Mouse (Mus musculus) hindbrain, embryonic 11.5 days (tissue): ENCODE data around the gene Gm20458. TPM values are rescaled to one million over a fixed set of nuclear protein-coding genes. Genes with fewer than 3 reads are reported as not detected.

ENCODE experiments used
- ATAC-seq: fragments of 200-750 bp; cut with Nextera tagmentation; 2 replicates; pipeline ENCODE4 v1.8.0; 2017; ENCODE audit warnings: mild to moderate bottlenecking, moderate TSS enrichment, moderate library complexity; ENCODE audit not compliant: low FRiP score
- DNase-seq: peaks from one replicate; pipeline ENCODE4 v3.0.0-alpha.2; 2015; ENCODE audit warnings: low spot score
- H3K27ac ChIP-seq: fragments of 300-500 bp; sonication (generic); 2 replicates; pipeline ENCODE4 v1.5.1; 2014; ENCODE audit warnings: mild to moderate bottlenecking, low read depth, low read length
- H3K27me3 ChIP-seq: fragments of 300-500 bp; sonication (generic); 2 replicates; pipeline ENCODE4 v1.6.1; 2014; ENCODE audit warnings: mild to moderate bottlenecking, low read length, moderate library complexity, mixed read lengths; ENCODE audit not compliant: control insufficient read depth, insufficient read depth
- H3K36me3 ChIP-seq: fragments of 300-500 bp; sonication (generic); 2 replicates; pipeline ENCODE4 v1.6.1; 2014; ENCODE audit warnings: mild to moderate bottlenecking, low read length, moderate library complexity, mixed read lengths; ENCODE audit not compliant: control insufficient read depth, insufficient read depth
- H3K4me1 ChIP-seq: fragments of 300-500 bp; sonication (generic); replicated peaks from 2 replicates; pipeline ENCODE4 v1.6.1; 2014; ENCODE audit warnings: low read length, mixed read lengths; ENCODE audit not compliant: control insufficient read depth, insufficient read depth
- H3K4me2 ChIP-seq: fragments of 300-500 bp; sonication (generic); replicated peaks from 2 replicates; pipeline ENCODE4 v1.6.1; 2014; ENCODE audit warnings: mild to moderate bottlenecking, low read depth, low read length
- H3K4me3 ChIP-seq: fragments of 300-500 bp; sonication (generic); 2 replicates; pipeline ENCODE4 v1.5.1; 2014; ENCODE audit warnings: low read depth, low read length
- H3K9ac ChIP-seq: fragments of 300-500 bp; sonication (generic); 2 replicates; pipeline ENCODE4 v1.6.1; 2014; ENCODE audit warnings: low read depth, low read length
- H3K9me3 ChIP-seq: fragments of 300-500 bp; sonication (generic); 2 replicates; pipeline ENCODE4 v1.6.1; 2016; ENCODE audit warnings: low read length; ENCODE audit not compliant: control insufficient read depth
- WGBS: fragments of 180-500 bp; shearing (Covaris S2); extraction: QIAGEN DNeasy Blood & Tissue Kit; methylation state at CpG from one replicate; pipeline ENCODE4 v1.1.7; 2014; 5-methylcytosine and 5-hydroxymethylcytosine counted together
- polyA plus RNA-seq: library from polyadenylated mRNA; unstranded; fragments of >200 nt; fragmentation: Nextera tagmentation; extraction: Ambion mirVana; gene quantifications from 2 replicates; pipeline ENCODE4 v1.2.1, GENCODE M21; 2014

The Gm20458 gene
- polyA plus RNA-seq, 1 experiment from 2014 or later = 4.8 TPM

GRCm38 (mm10) chr2:164518266-164519170 lies 57.8 kb downstream of the Gm20458 start:
- no peak overlapping the region for H3K9ac ChIP-seq
- H3K27ac ChIP-seq = no peak overlapping the region
- DNase-seq = no peak
- no peak for ATAC-seq
- H3K4me1 ChIP-seq = no peaks in the 10 kb centered on the region
- 76% methylated on average over 11 of the region's 11 CpGs for WGBS
- H3K9me3 ChIP-seq = no peaks in the 10 kb centered on the region
- no peaks in the 10 kb centered on the region for H3K36me3 ChIP-seq
- H3K4me2 ChIP-seq = no peak overlapping the region
- H3K27me3 ChIP-seq = no peaks in the 10 kb centered on the region
- H3K4me3 ChIP-seq = no peak overlapping the region

- H3K27me3 ChIP-seq = no peaks in the 10 kb centered on the region
- H3K4me2 ChIP-seq = no peak overlapping the region
- no peak overlapping the region for H3K4me3 ChIP-seq
- no peaks in the 10 kb centered on the region for H3K9me3 ChIP-seq
- ATAC-seq (no peak), DNase-seq (no peak)
- no peaks in the 10 kb centered on the region for H3K36me3 ChIP-seq
- H3K4me1 ChIP-seq = no peaks in the 10 kb centered on the region
- H3K27ac ChIP-seq = no peak overlapping the region
- H3K9ac ChIP-seq = no peak overlapping the region
- WGBS = 83% methylated on average over 6 of the region's 6 CpGs
Measured at GRCm38 (mm10) chr2:164519171-164519526, 58.4 kb downstream of the Gm20458 start.

DNA sequence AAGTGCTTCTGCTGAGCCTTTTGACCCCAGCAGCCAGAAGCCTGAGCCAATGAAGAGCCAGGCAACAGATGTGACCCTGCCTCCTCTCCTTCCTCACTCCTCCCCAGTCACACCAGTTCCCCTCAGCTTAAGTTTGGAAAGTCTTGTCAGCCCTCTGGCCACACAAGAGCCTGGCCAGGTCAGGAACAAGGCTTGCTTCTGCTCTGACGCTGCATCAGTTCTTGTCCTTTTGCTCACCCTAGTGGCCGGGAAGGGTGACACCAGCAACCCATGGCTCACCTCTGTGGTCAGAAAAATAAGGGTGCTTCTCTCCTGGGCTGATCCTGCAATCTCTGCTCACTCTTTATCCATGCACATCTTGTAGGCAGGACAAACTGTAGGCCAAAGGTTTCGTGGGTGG lies 60.0 kb downstream of the Gm20458 start:
- no peaks in the 10 kb centered on the region for H3K9me3 ChIP-seq
- H3K27ac ChIP-seq = no peak overlapping the region
- H3K27me3 ChIP-seq = no peaks in the 10 kb centered on the region
- H3K36me3 ChIP-seq = no peaks in the 10 kb centered on the region
- DNase-seq (peak; percentile 43), ATAC-seq (no peak)
- H3K4me1 ChIP-seq = no peaks in the 10 kb centered on the region
- no peak overlapping the region for H3K4me3 ChIP-seq
- WGBS = 12% methylated on average over 3 of the region's 3 CpGs
- no peak overlapping the region for H3K9ac ChIP-seq
- H3K4me2 ChIP-seq = no peak overlapping the region

- H3K4me3 ChIP-seq = no peak overlapping the region
- H3K4me2 ChIP-seq = no peak overlapping the region
- H3K36me3 ChIP-seq = no peaks in the 10 kb centered on the region
- H3K27me3 ChIP-seq = no peaks in the 10 kb centered on the region
- DNase-seq (no peak), ATAC-seq (no peak)
- H3K27ac ChIP-seq = no peak overlapping the region
- WGBS = 15% methylated on average over 11 of the region's 11 CpGs
- no peaks in the 10 kb centered on the region for H3K9me3 ChIP-seq
- H3K9ac ChIP-seq = no peak overlapping the region
- no peaks in the 10 kb centered on the region for H3K4me1 ChIP-seq
Measured at GRCm38 (mm10) chr2:164521841-164522240, 61.1 kb downstream of the Gm20458 start.

GRCm38 (mm10) chr2:164522280-164522679 lies 61.5 kb downstream of the Gm20458 start:
- no peak for ATAC-seq

DNA sequence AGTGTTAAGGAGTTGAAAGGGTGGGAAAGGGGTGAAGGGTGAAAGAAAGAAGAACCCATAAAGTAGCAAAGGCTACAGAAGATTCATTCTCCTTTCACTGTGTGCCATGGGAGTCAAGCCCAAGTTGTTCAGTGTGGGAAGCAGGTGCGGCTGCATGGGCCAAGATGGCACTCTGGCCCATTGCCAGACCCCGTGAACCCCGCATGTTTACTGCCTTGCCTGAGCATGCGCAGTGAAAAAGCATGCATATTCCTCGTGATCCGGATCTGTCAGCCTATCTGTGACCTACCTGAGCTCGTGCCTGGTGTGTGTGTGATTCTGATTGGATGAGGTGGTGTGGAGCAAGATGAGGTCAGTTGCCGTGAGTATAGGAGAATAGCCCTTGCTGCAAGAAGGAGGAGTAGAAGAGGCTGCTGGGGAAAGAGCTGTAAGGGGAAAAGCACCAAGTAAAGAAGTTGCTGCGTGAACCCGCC lies 62.6 kb downstream of the Gm20458 start:
- 86% methylated on average over 10 of the region's 10 CpGs for WGBS
- no peak for ATAC-seq

More at GRCm38 (mm10) chr2:164522280-164522679, 61.5 kb downstream of the Gm20458 start:
- 34% methylated on average over 8 of the region's 8 CpGs for WGBS
- no peak overlapping the region for H3K9ac ChIP-seq
- H3K27ac ChIP-seq = no peak overlapping the region
- H3K4me2 ChIP-seq = no peak overlapping the region
- H3K27me3 ChIP-seq = no peaks in the 10 kb centered on the region
- no peaks in the 10 kb centered on the region for H3K9me3 ChIP-seq
- DNase-seq = no peak
- no peaks in the 10 kb centered on the region for H3K4me1 ChIP-seq
- no peak overlapping the region for H3K4me3 ChIP-seq
- no peaks in the 10 kb centered on the region for H3K36me3 ChIP-seq

GRCm38 (mm10) chr2:164528557-164528956 lies 67.8 kb downstream of the Gm20458 start:
- Histone ChIP-seq H3K9ac (no peak overlapping the region), H3K4me3 (no peak overlapping the region), H3K36me3 (no peaks in the 10 kb centered on the region), H3K27ac (no peak overlapping the region), H3K4me1 (no peaks in the 10 kb centered on the region), H3K4me2 (no peak overlapping the region), H3K9me3 (no peaks in the 10 kb centered on the region), H3K27me3 (no peaks in the 10 kb centered on the region)
- WGBS = 70% methylated on average over 5 of the region's 5 CpGs
- ATAC-seq (no peak), DNase-seq (no peak)

More for the DNA sequence above, 62.6 kb downstream of the Gm20458 start:
- DNase-seq = no peak
- no peak overlapping the region for H3K4me3 ChIP-seq
- no peaks in the 10 kb centered on the region for H3K27me3 ChIP-seq
- no peaks in the 10 kb centered on the region for H3K36me3 ChIP-seq
- no peak overlapping the region for H3K4me2 ChIP-seq
- H3K9ac ChIP-seq = no peak overlapping the region
- H3K9me3 ChIP-seq = no peaks in the 10 kb centered on the region
- no peaks in the 10 kb centered on the region for H3K4me1 ChIP-seq
- no peak overlapping the region for H3K27ac ChIP-seq

DNA sequence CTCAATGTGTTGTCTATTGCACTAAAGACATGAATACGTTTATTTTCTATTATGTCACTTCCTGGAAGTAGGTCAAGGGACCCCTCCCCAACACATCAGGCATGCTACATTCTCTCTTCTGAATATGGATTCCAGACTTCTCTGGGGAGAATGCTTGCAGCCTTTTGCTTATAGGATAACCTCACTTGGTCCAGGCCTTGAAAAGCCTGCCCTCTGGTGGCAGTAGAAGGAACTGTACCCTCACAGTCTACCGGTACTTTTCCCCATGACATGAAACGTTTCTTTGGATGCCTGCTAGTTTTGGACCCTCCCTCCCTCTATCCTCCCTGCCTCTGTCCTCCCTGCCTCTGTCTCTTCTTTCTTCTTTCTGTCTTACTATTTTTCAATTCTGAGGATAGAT lies 70.4 kb downstream of the Gm20458 start:
- Histone ChIP-seq H3K4me1 (no peaks in the 10 kb centered on the region), H3K9me3 (no peaks in the 10 kb centered on the region), H3K9ac (no peak overlapping the region), H3K36me3 (no peaks in the 10 kb centered on the region), H3K27ac (no peak overlapping the region), H3K4me3 (no peak overlapping the region), H3K27me3 (no peaks in the 10 kb centered on the region), H3K4me2 (no peak overlapping the region)
- WGBS = 11% methylated on average over 3 of the region's 3 CpGs
- ATAC-seq = no peak
- DNase-seq = peak; percentile 82

- ATAC-seq (no peak), DNase-seq (no peak)
- 82% methylated on average over 10 of the region's 10 CpGs for WGBS
Measured at GRCm38 (mm10) chr2:164534315-164534714, 73.5 kb downstream of the Gm20458 start.

More at GRCm38 (mm10) chr2:164534315-164534714, 73.5 kb downstream of the Gm20458 start:
- H3K36me3 ChIP-seq = no peaks in the 10 kb centered on the region
- H3K4me1 ChIP-seq = no peaks in the 10 kb centered on the region
- no peak overlapping the region for H3K9ac ChIP-seq
- no peaks in the 10 kb centered on the region for H3K9me3 ChIP-seq
- no peak overlapping the region for H3K27ac ChIP-seq
- no peak overlapping the region for H3K4me3 ChIP-seq
- no peak overlapping the region for H3K4me2 ChIP-seq
- H3K27me3 ChIP-seq = no peaks in the 10 kb centered on the region
